Mouse (Mus musculus) lung, postnatal 0 days (tissue): ENCODE results near the gene Myo1e.

Experiments
- CTCF ChIP-seq: IDR thresholded peaks from 2 replicates; pipeline ENCODE4 v1.5.1; 2016; ENCODE audit warnings: antibody characterized with exemption, mild to moderate bottlenecking
- EP300 ChIP-seq: IDR thresholded peaks from 2 replicates; pipeline ENCODE4 v1.6.1; 2016; ENCODE audit warnings: antibody characterized with exemption, mild to moderate bottlenecking, control low read depth

DNA sequence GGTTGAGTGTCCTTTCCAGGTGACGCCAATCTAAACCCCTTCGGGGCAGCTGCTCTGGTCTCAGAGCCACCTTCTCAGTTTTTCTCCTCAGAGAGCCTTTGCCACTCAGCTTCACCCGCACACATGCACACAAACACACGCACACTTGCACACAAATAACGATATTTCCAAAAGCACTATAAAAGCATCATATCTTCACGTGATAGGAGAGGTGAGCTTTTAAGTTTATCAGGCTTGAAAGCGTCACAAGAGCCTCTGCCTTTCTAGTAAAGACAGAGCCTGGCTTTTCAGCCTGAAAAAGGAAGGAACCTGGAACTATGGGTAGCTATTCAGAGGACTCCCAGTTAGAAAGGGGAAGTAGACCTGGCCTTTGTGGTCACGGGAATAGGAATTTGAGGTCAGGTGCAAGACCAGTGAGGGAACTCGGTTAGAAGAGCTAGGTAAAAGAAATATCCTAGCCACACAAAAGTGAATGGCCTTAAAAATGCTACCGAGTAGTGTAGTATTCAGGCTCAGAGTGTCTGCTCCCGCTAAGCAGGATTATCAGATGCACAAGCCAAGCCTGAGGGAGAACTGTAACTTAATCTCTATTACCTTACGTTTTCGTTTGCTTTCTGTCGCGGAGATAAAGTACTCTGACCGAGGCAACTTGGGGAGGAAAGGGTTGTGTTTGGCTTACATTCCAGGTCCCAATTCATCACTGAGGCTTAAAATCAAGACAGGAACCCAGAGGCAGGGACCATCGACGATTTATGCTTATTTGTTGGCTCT lies 178.0 kb downstream of the Myo1e start:
- TF ChIP-seq CTCF: no peak
- TF ChIP-seq EP300: no peak
